Mouse (Mus musculus) erythroblast, embryonic 14.5 days (primary cell): ENCODE results near the gene Gsg1l2.

Experiments
- GATA1 ChIP-seq: IDR thresholded peaks from 2 replicates; pipeline ENCODE4 v1.6.1; 2012; ENCODE audit warnings: low read length, inconsistent platforms, mixed read lengths
- TAL1 ChIP-seq: IDR thresholded peaks from 3 replicates; pipeline ENCODE4 v1.6.1; 2012; ENCODE audit warnings: low read length, inconsistent platforms, mixed read lengths

DNA sequence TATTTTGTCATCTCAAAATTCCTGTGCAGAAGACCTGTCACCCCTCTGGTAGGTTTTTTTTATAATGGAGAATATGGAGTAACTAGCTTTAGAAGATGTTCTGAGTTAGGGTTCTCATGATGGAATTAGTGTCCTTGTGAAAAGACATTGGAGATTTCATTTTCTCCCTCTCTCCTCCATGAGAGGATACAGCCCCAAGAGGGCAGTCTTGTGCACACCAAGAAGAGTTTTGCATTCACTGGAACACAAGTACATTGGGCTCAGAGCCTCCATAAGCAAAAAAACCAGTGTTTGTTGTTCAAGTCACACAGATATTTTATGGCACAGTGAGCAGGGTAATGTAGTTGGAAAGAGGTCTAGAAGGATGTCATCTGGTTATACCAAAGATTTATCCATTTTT lies 32.8 kb upstream of the Gsg1l2 start:
- TF ChIP-seq TAL1: no peak
- no peak for TF ChIP-seq GATA1
